Comparison of ENCODE assay signal across 8 mouse cellular contexts in genomic region chr5:122513421-122514126, GRCm38 (mm10). TPM values are rescaled to one million over a fixed set of nuclear protein-coding genes. Genes with fewer than 3 reads are reported as not detected.
DNase-seq lines count a peak whose midpoint lies in the region; ATAC-seq lines count a peak whose summit lies in the region.

No protein-coding gene starts in this region.

- H3K4me1 ChIP-seq in hindbrain, embryonic 10.5 days (replicated peaks) = peaks cover 42% of the 10 kb centered on the region
- no peaks in the 10 kb centered on the region for H3K4me1 ChIP-seq in hindbrain, embryonic 11.5 days (replicated peaks; ENCODE audit: control insufficient read depth, insufficient read depth, low read length)
- H3K4me1 ChIP-seq in embryonic facial prominence, embryonic 10.5 days = peaks cover 43% of the 10 kb centered on the region
- H3K4me1 ChIP-seq in intestine, embryonic 15.5 days (replicated peaks) = peaks cover 50% of the 10 kb centered on the region
- peaks cover 9% of the 10 kb centered on the region for H3K4me1 ChIP-seq in midbrain, embryonic 14.5 days (ENCODE audit: control insufficient read depth, insufficient read depth, low read length)

- H3K9me3 ChIP-seq in hindbrain, embryonic 10.5 days = no peaks in the 10 kb centered on the region
- H3K9me3 ChIP-seq in hindbrain, embryonic 11.5 days (ENCODE audit: control insufficient read depth, low read length) = no peaks in the 10 kb centered on the region
- no peaks in the 10 kb centered on the region for H3K9me3 ChIP-seq in embryonic facial prominence, embryonic 10.5 days
- no peaks in the 10 kb centered on the region for H3K9me3 ChIP-seq in intestine, embryonic 15.5 days
- H3K9me3 ChIP-seq in midbrain, embryonic 14.5 days (ENCODE audit: control insufficient read depth, low read length) = no peaks in the 10 kb centered on the region

- H3K4me3 ChIP-seq in hindbrain, embryonic 10.5 days = 0 out of 2 replicates have a peak overlapping the region, but pooled peaks have one; percentile 12
- no peak overlapping the region for H3K4me3 ChIP-seq in hindbrain, embryonic 11.5 days (ENCODE audit: low read depth, low read length)
- H3K4me3 ChIP-seq in embryonic facial prominence, embryonic 10.5 days = 0 out of 2 replicates have a peak overlapping the region, but pooled peaks have one; percentile 20
- H3K4me3 ChIP-seq in intestine, embryonic 15.5 days (replicated peaks) = no peak overlapping the region
- no peak overlapping the region for H3K4me3 ChIP-seq in midbrain, embryonic 14.5 days (replicated peaks; ENCODE audit: low read depth, low read length)

- peak overlapping the region; percentile 42 for H3K27ac ChIP-seq in hindbrain, embryonic 10.5 days
- no peak overlapping the region for H3K27ac ChIP-seq in hindbrain, embryonic 11.5 days (ENCODE audit: low read depth, low read length)
- peak overlapping the region; percentile 42; the same call in 1 of the 2 replicates for H3K27ac ChIP-seq in embryonic facial prominence, embryonic 10.5 days (replicated peaks)
- no peak overlapping the region for H3K27ac ChIP-seq in intestine, embryonic 15.5 days
- no peak overlapping the region for H3K27ac ChIP-seq in midbrain, embryonic 14.5 days (replicated peaks; ENCODE audit: low read depth, low read length)

- H3K9ac ChIP-seq in hindbrain, embryonic 11.5 days (ENCODE audit: low read depth, low read length) = no peak overlapping the region
- H3K9ac ChIP-seq in intestine, embryonic 15.5 days = no peak overlapping the region
- no peak overlapping the region; the same call in 1 of the 2 replicates for H3K9ac ChIP-seq in midbrain, embryonic 14.5 days (replicated peaks; ENCODE audit: low read length)

- H3K4me2 ChIP-seq in hindbrain, embryonic 11.5 days (replicated peaks; ENCODE audit: low read depth, low read length) = no peak overlapping the region
- peak overlapping the region; percentile 35 for H3K4me2 ChIP-seq in intestine, embryonic 15.5 days (replicated peaks)
- H3K4me2 ChIP-seq in midbrain, embryonic 14.5 days (ENCODE audit: low read length) = peak overlapping the region; percentile 30

- WGBS in hindbrain, embryonic 10.5 days = 42% methylated on average over 23 of the region's 23 CpGs
- WGBS in hindbrain, embryonic 11.5 days = 42% methylated on average over 23 of the region's 23 CpGs
- WGBS in embryonic facial prominence, embryonic 10.5 days = 44% methylated on average over 23 of the region's 23 CpGs
- 44% methylated on average over 20 of the region's 23 CpGs for WGBS in intestine, embryonic 15.5 days
- 39% methylated on average over 23 of the region's 23 CpGs for WGBS in midbrain, embryonic 14.5 days

- no peaks in the 10 kb centered on the region; the same call in 1 of the 2 replicates for H3K27me3 ChIP-seq in hindbrain, embryonic 10.5 days (ENCODE audit: insufficient read depth, poor library complexity, severe bottlenecking)
- no peaks in the 10 kb centered on the region for H3K27me3 ChIP-seq in hindbrain, embryonic 11.5 days (ENCODE audit: control insufficient read depth, insufficient read depth, low read length)
- no peaks in the 10 kb centered on the region; the same call in 1 of the 2 replicates for H3K27me3 ChIP-seq in embryonic facial prominence, embryonic 10.5 days (replicated peaks; ENCODE audit: low read depth, poor library complexity, severe bottlenecking)
- no peaks in the 10 kb centered on the region for H3K27me3 ChIP-seq in intestine, embryonic 15.5 days (replicated peaks)
- no peaks in the 10 kb centered on the region for H3K27me3 ChIP-seq in midbrain, embryonic 14.5 days (ENCODE audit: control insufficient read depth, insufficient read depth, low read length)

- ATAC-seq in hindbrain, embryonic 11.5 days (ENCODE audit: low FRiP score) = no peak
- no peak for ATAC-seq in intestine, embryonic 15.5 days
- ATAC-seq in midbrain, embryonic 14.5 days (ENCODE audit: low FRiP score, low TSS enrichment) = no peak
- ATAC-seq in megakaryocyte progenitor cell, adult 5-6 weeks (replicated peaks; ENCODE audit: poor library complexity) = no peak

- DNase-seq in hindbrain, embryonic 10.5 days (ENCODE audit: low spot score) = no peak
- no peak for DNase-seq in hindbrain, embryonic 11.5 days (ENCODE audit: low spot score)
- DNase-seq in embryonic facial prominence, embryonic 10.5 days (ENCODE audit: low spot score) = no peak
- peak; percentile 51 for DNase-seq in midbrain, embryonic 14.5 days
- no peak for DNase-seq in gastrocnemius, adult 18-20 months (ENCODE audit: low spot score)
- no peak for DNase-seq in frontal cortex, postnatal 14 days (ENCODE audit: low spot score in 2 of 2)

- no peaks in the 10 kb centered on the region for H3K36me3 ChIP-seq in hindbrain, embryonic 10.5 days
- no peaks in the 10 kb centered on the region for H3K36me3 ChIP-seq in hindbrain, embryonic 11.5 days (ENCODE audit: control insufficient read depth, insufficient read depth, low read length)
- no peaks in the 10 kb centered on the region for H3K36me3 ChIP-seq in embryonic facial prominence, embryonic 10.5 days (replicated peaks)
- H3K36me3 ChIP-seq in intestine, embryonic 15.5 days = no peaks in the 10 kb centered on the region
- H3K36me3 ChIP-seq in midbrain, embryonic 14.5 days (ENCODE audit: control insufficient read depth, insufficient read depth, low read length) = no peaks in the 10 kb centered on the region

RNA-seq across cellular contexts. Expression of gene Atp2a2, which starts 11.5 kb away (rescaled TPM):
- polyA plus RNA-seq in hindbrain, embryonic 10.5 days (2016; fragmentation: Nextera tagmentation; extraction: Ambion mirVana) = 38.8 and 41.9 TPM in 2 replicates
- polyA plus RNA-seq in hindbrain, embryonic 11.5 days (2014; fragmentation: Nextera tagmentation; extraction: Ambion mirVana) = 46.5 and 50.2 TPM in 2 replicates
- polyA plus RNA-seq in embryonic facial prominence, embryonic 10.5 days (2016; fragmentation: Nextera tagmentation; extraction: Ambion mirVana) = 35.3 and 38.1 TPM in 2 replicates
- polyA plus RNA-seq in intestine, embryonic 15.5 days (2015; fragmentation: Nextera tagmentation; extraction: Ambion mirVana) = 33.8 and 36.1 TPM in 2 replicates
- polyA plus RNA-seq in midbrain, embryonic 14.5 days (2014; fragmentation: Nextera tagmentation; extraction: Ambion mirVana) = 46.5 and 59.3 TPM in 2 replicates
- total RNA-seq in megakaryocyte progenitor cell, adult 5-6 weeks (2015) = 72.8 and 78.3 TPM in 2 replicates
- total RNA-seq in megakaryocyte progenitor cell, adult 5-6 weeks (2017) = 98.4 and 99.1 TPM in 2 replicates
- 100 to 1,000 TPM; 447 to 563 TPM for total RNA-seq in gastrocnemius, adult 18-20 months (2021)

Comparison
In these comparisons a context has a peak if more than half of its experiments do, and no peak if none do; other contexts are left out.
1. H3K27ac ChIP-seq: peak in hindbrain, embryonic 10.5 days (single experiment) and embryonic facial prominence, embryonic 10.5 days (single experiment); none in hindbrain, embryonic 11.5 days (single experiment), intestine, embryonic 15.5 days (single experiment) and midbrain, embryonic 14.5 days (single experiment).
2. H3K4me3 ChIP-seq: peak in hindbrain, embryonic 10.5 days (single experiment) and embryonic facial prominence, embryonic 10.5 days (single experiment); none in hindbrain, embryonic 11.5 days (single experiment), intestine, embryonic 15.5 days (single experiment) and midbrain, embryonic 14.5 days (single experiment).